Mouse (Mus musculus) erythroblast, embryonic 14.5 days (primary cell): ENCODE measurements at regions not wholly inside any gene's neighbourhood (a gene's known extent, or its start where the extent isn't known, plus 50 kb on each side); places are given as distances from the start of the nearest gene placed in this dataset.

ENCODE experiments used
- GATA1 ChIP-seq: IDR thresholded peaks from 2 replicates; pipeline ENCODE4 v1.6.1; 2012; ENCODE audit warnings: low read length, inconsistent platforms, mixed read lengths
- TAL1 ChIP-seq: IDR thresholded peaks from 3 replicates; pipeline ENCODE4 v1.6.1; 2012; ENCODE audit warnings: low read length, inconsistent platforms, mixed read lengths

GRCm38 (mm10) chr1:157009427-157009826 is 70.0 kb upstream of the Ralgps2 start:
- TF ChIP-seq TAL1 (no peak), GATA1 (no peak)
